20 mouse cellular contexts compared by ENCODE assay signal in genomic region chr2:180552340-180552739, GRCm38 (mm10). TPM values are rescaled to one million over a fixed set of nuclear protein-coding genes. Genes with fewer than 3 reads are reported as not detected.
"Had no signal": no experiment of that assay in that cellular context is flagged by ENCODE, and none has a peak within 500 bp of the region (broad histone marks: within the 10 kb centered on the region; RNA-seq: fewer than 3 reads in every experiment).

No protein-coding gene starts in this region.

- DNase-seq: lung, adult 18-20 months; lung, embryonic 14.5 days; lung, postnatal 10 days; lung, postnatal 4 days; midbrain, embryonic 14.5 days; right cerebral cortex, postnatal 14 days; thymus, adult 2 months; thymus, postnatal 25 days; thymus, postnatal 4 days had no signal

- H3K36me3 ChIP-seq: midbrain, embryonic 10.5 days; midbrain, embryonic 12.5 days; neural tube, embryonic 13.5 days; neural tube, embryonic 15.5 days; stomach, embryonic 15.5 days had no signal

- H3K4me2 ChIP-seq: lung, embryonic 14.5 days; midbrain, embryonic 12.5 days; neural tube, embryonic 13.5 days; neural tube, embryonic 15.5 days; stomach, embryonic 15.5 days had no signal

- H3K27ac ChIP-seq: midbrain, embryonic 10.5 days; midbrain, embryonic 12.5 days; neural tube, embryonic 13.5 days; neural tube, embryonic 15.5 days; stomach, embryonic 15.5 days; stomach, postnatal 0 days had no signal

- ATAC-seq: midbrain, embryonic 16.5 days had no signal

- H3K9ac ChIP-seq: lung, embryonic 14.5 days; midbrain, embryonic 12.5 days; neural tube, embryonic 13.5 days; neural tube, embryonic 15.5 days; stomach, embryonic 15.5 days had no signal

- H3K9me3 ChIP-seq: midbrain, embryonic 10.5 days; midbrain, embryonic 12.5 days; neural tube, embryonic 13.5 days; neural tube, embryonic 15.5 days; stomach, embryonic 15.5 days had no signal

- H3K4me3 ChIP-seq: midbrain, embryonic 10.5 days; midbrain, embryonic 12.5 days; myocyte; neural tube, embryonic 13.5 days; neural tube, embryonic 15.5 days; stomach, embryonic 15.5 days had no signal

- H3K27me3 ChIP-seq: neural tube, embryonic 13.5 days; neural tube, embryonic 15.5 days; stomach, embryonic 15.5 days had no signal

RNA-seq across cellular contexts. Expression of gene Ntsr1, which starts 52.6 kb away (rescaled TPM):
- total RNA-seq: megakaryocyte, adult 5-6 weeks; megakaryocyte-erythroid progenitor cell, adult 5-6 weeks had no signal
- polyA plus RNA-seq: myocyte; spleen, adult 2 months had no signal
